Mouse (Mus musculus) MEL (cell line): Measurements from ENCODE around the gene Fblim1.

Source experiments
- CTCF ChIP-seq, 3 experiments: IDR thresholded peaks in 2 of 3; conservative IDR thresholded peaks in 1 of 3; 2 replicates each; pipeline ENCODE4 v1.5.1; 2011 to 2012; ENCODE audit warnings: low read length in 3 of 3, low read depth in 2 of 3, mild to moderate bottlenecking in 2 of 3, improper control_type of control experiment in 1 of 3, inconsistent platforms in 1 of 3, mixed read lengths in 1 of 3, moderate library complexity in 1 of 3; ENCODE audit not compliant: control insufficient read depth in 1 of 3, insufficient read depth in 1 of 3, poor library complexity in 1 of 3, severe bottlenecking in 1 of 3
- EP300 ChIP-seq, 2 experiments: IDR thresholded peaks; 2 replicates each; pipeline ENCODE4 v1.6.1; 2011; ENCODE audit warnings: improper control_type of control experiment in 2 of 2, low read length in 2 of 2, low read depth in 1 of 2, mild to moderate bottlenecking in 1 of 2
- ETS1 ChIP-seq: IDR thresholded peaks from 2 replicates; pipeline ENCODE4 v1.6.1; 2012; ENCODE audit warnings: low read depth, mild to moderate bottlenecking, inconsistent platforms, low read length, improper control_type of control experiment, moderate library complexity
- MAX ChIP-seq: IDR thresholded peaks from 2 replicates; pipeline ENCODE4 v1.6.1; 2011; ENCODE audit warnings: low read length, improper control_type of control experiment
- MXI1 ChIP-seq: IDR thresholded peaks from 2 replicates; pipeline ENCODE4 v1.6.1; 2011; ENCODE audit warnings: mild to moderate bottlenecking, low read depth, low read length, improper control_type of control experiment
- POLR2A ChIP-seq, 2 experiments: IDR thresholded peaks; 2 replicates each; pipeline ENCODE4 v1.6.1; 2011 to 2012; ENCODE audit warnings: low read length in 2 of 2, mild to moderate bottlenecking in 2 of 2, control low read depth in 1 of 2, improper control_type of control experiment in 1 of 2, low read depth in 1 of 2, moderate library complexity in 1 of 2; ENCODE audit not compliant: control insufficient read depth in 1 of 2, insufficient read depth in 1 of 2, poor library complexity in 1 of 2
- TCF12 ChIP-seq: IDR thresholded peaks from 2 replicates; pipeline ENCODE4 v1.6.1; 2014; ENCODE audit warnings: low read depth, mild to moderate bottlenecking, inconsistent platforms, low read length, improper control_type of control experiment, moderate library complexity
- UBTF ChIP-seq: IDR thresholded peaks from 2 replicates; pipeline ENCODE4 v1.6.1; 2012; ENCODE audit warnings: low read depth, mild to moderate bottlenecking, inconsistent platforms, low read length, improper control_type of control experiment, moderate library complexity, borderline replicate concordance; ENCODE audit not compliant: insufficient read depth
- ZC3H11A ChIP-seq: IDR thresholded peaks from 2 replicates; pipeline ENCODE4 v1.6.1; 2012; ENCODE audit warnings: low read depth, mild to moderate bottlenecking, inconsistent platforms, low read length, improper control_type of control experiment
- ZKSCAN1 ChIP-seq: IDR thresholded peaks from 2 replicates; pipeline ENCODE4 v1.6.1; 2012; ENCODE audit warnings: low read depth, mild to moderate bottlenecking, inconsistent platforms, low read length, improper control_type of control experiment, moderate library complexity
- ZMIZ1 ChIP-seq: IDR thresholded peaks from 2 replicates; pipeline ENCODE4 v1.6.1; 2012; ENCODE audit warnings: low read depth, mild to moderate bottlenecking, inconsistent platforms, low read length, improper control_type of control experiment, moderate library complexity

- TF ChIP-seq ZMIZ1 (no peak), ETS1 (no peak), TCF12 (no peak), CTCF (IDR thresholded peaks at IDR 0.05 in 2 of 3, conservative IDR thresholded peaks at IDR 0.05 in 1 of 3; ENCODE audit: control insufficient read depth in 1 of 3, insufficient read depth in 1 of 3, low read depth in 2 of 3, low read length in 3 of 3, poor library complexity in 1 of 3, severe bottlenecking in 1 of 3) (no peak), UBTF (no peak), POLR2A (IDR thresholded peaks at IDR 0.05; ENCODE audit: control insufficient read depth in 1 of 2, insufficient read depth in 1 of 2, low read depth in 1 of 2, low read length in 2 of 2, poor library complexity in 1 of 2) (no peak), MAX (no peak), MXI1 (no peak), ZC3H11A (no peak), EP300 (IDR thresholded peaks at IDR 0.05; ENCODE audit: low read depth in 1 of 2, low read length in 2 of 2) (no peak), ZKSCAN1 (no peak)
These were observed 15.4 kb upstream of the Fblim1 start for GRCm38 (mm10) chr4:141621297-141621696.
